Mouse (Mus musculus): ENCODE measurements around the gene Mfap5. TPM values are rescaled to one million over a fixed set of nuclear protein-coding genes. Genes with fewer than 3 reads are reported as not detected.
A peak's percentile ranks its signal among the peaks of the same experiment; 100 is the strongest.

Mfap5 gene
- total and polyA plus RNA-seq, 3 experiments: 20.5 to 113 (median 22.4) TPM

GRCm38 (mm10) chr6:122522595-122522994 is 16.9 kb downstream of the Mfap5 start:
- Histone ChIP-seq H3K27ac (no peak overlapping the region), H3K4me3 (no peak overlapping the region), H3K27me3 (ENCODE audit: control insufficient read depth, insufficient read depth, low read length) (no peaks in the 10 kb centered on the region), H3K9ac (ENCODE audit: low read depth, low read length) (no peak overlapping the region), H3K79me2 (replicated peaks; ENCODE audit: control insufficient read depth, insufficient read depth, low read length) (no peaks in the 10 kb centered on the region), H3K4me1 (ENCODE audit: control insufficient read depth, insufficient read depth, low read length) (no peaks in the 10 kb centered on the region), H3K36me3 (ENCODE audit: control insufficient read depth, insufficient read depth, low read length) (no peaks in the 10 kb centered on the region)
- TF ChIP-seq CTCF (IDR thresholded peaks at IDR 0.05) (no peak), EP300 (IDR thresholded peaks at IDR 0.05; ENCODE audit: insufficient read depth, low read depth, low read length) (no peak), POLR2A (IDR thresholded peaks at IDR 0.05; ENCODE audit: insufficient read depth, low read depth, low read length) (no peak)
- intact Hi-C loops (cut with DNase I): no loop called here
- no peak for DNase-seq
- 67% methylated on average over 9 of the region's 9 CpGs for WGBS

DNA sequence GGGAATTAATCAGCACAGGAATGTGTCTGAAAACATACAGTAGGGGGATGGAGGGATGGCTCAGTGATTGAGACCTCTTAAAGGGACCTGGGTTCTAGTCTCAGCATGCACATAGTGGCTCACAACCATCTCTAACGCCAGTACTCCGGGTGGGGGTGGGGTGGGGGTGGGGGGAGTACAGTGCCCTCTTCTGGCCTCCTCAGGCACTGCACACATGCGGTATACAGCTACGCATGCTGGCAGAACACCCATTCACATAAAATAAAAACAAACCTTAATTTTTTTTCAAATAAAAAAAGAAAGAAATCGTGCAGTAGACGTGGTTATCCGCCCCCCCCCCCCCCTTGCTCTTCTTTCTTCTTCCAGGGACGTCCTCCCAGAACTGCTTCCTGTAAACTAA is 17.6 kb downstream of the Mfap5 start:
- H3K79me2 ChIP-seq (replicated peaks; ENCODE audit: control insufficient read depth, insufficient read depth, low read length): no peaks in the 10 kb centered on the region
- no peaks in the 10 kb centered on the region for H3K4me1 ChIP-seq (ENCODE audit: control insufficient read depth, insufficient read depth, low read length)
- DNase-seq: no peak
- no peak overlapping the region for H3K9ac ChIP-seq (ENCODE audit: low read depth, low read length)
- no peaks in the 10 kb centered on the region for H3K36me3 ChIP-seq (ENCODE audit: control insufficient read depth, insufficient read depth, low read length)
- 81% methylated on average over 8 of the region's 8 CpGs for WGBS
- no peak overlapping the region for H3K4me3 ChIP-seq
- no peak overlapping the region for H3K27ac ChIP-seq
- intact Hi-C loops (cut with DNase I): no loop called here
- peak; percentile 29 for TF ChIP-seq CTCF (IDR thresholded peaks at IDR 0.05)
- no peak for TF ChIP-seq EP300 (IDR thresholded peaks at IDR 0.05; ENCODE audit: insufficient read depth, low read depth, low read length)
- H3K27me3 ChIP-seq (ENCODE audit: control insufficient read depth, insufficient read depth, low read length): no peaks in the 10 kb centered on the region

- no peaks in the 10 kb centered on the region for H3K4me1 ChIP-seq (ENCODE audit: control insufficient read depth, insufficient read depth, low read length)
- 33% methylated on average over 12 of the region's 12 CpGs for WGBS
- no peaks in the 10 kb centered on the region for H3K27me3 ChIP-seq (ENCODE audit: control insufficient read depth, insufficient read depth, low read length)
- no peak for TF ChIP-seq POLR2A (IDR thresholded peaks at IDR 0.05; ENCODE audit: insufficient read depth, low read depth, low read length)
- no peak for TF ChIP-seq EP300 (IDR thresholded peaks at IDR 0.05; ENCODE audit: insufficient read depth, low read depth, low read length)
- TF ChIP-seq CTCF (IDR thresholded peaks at IDR 0.05): no peak
- H3K27ac ChIP-seq: no peak overlapping the region
- H3K9ac ChIP-seq (ENCODE audit: low read depth, low read length): no peak overlapping the region
- H3K36me3 ChIP-seq (ENCODE audit: control insufficient read depth, insufficient read depth, low read length): no peaks in the 10 kb centered on the region
- no peak overlapping the region for H3K4me3 ChIP-seq
- DNase-seq: no peak
- intact Hi-C loops (cut with DNase I): no loop called here
- H3K79me2 ChIP-seq (replicated peaks; ENCODE audit: control insufficient read depth, insufficient read depth, low read length): no peaks in the 10 kb centered on the region
These were observed 22.0 kb downstream of the Mfap5 start for GRCm38 (mm10) chr6:122527596-122527995.

DNA sequence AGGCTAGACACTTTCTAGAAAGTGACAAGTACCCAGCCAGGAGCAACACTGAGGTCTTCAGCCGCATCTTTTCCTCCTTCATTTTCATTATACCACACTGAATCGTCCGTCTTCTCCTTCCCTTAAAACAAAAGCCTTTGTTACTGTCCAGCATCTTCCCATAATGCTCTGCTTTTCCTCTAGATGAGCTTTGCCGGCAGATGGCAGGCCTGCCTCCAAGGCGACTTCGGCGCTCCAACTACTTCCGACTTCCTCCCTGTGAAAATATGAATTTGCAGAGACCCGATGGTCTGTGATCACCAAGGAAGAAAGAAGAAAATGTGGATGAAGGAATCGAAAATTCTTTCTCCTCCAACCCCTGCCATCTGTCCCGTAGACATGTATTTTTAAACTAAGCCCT is 22.5 kb downstream of the Mfap5 start:
- no peaks in the 10 kb centered on the region for H3K79me2 ChIP-seq (replicated peaks; ENCODE audit: control insufficient read depth, insufficient read depth, low read length)
- H3K9ac ChIP-seq (ENCODE audit: low read depth, low read length): no peak overlapping the region
- H3K27me3 ChIP-seq (ENCODE audit: control insufficient read depth, insufficient read depth, low read length): no peaks in the 10 kb centered on the region
- H3K36me3 ChIP-seq (ENCODE audit: control insufficient read depth, insufficient read depth, low read length): no peaks in the 10 kb centered on the region
- no peaks in the 10 kb centered on the region for H3K4me1 ChIP-seq (ENCODE audit: control insufficient read depth, insufficient read depth, low read length)
- no peak overlapping the region for H3K27ac ChIP-seq
- TF ChIP-seq CTCF (IDR thresholded peaks at IDR 0.05) (no peak), POLR2A (IDR thresholded peaks at IDR 0.05; ENCODE audit: insufficient read depth, low read depth, low read length) (no peak), EP300 (IDR thresholded peaks at IDR 0.05; ENCODE audit: insufficient read depth, low read depth, low read length) (no peak)
- H3K4me3 ChIP-seq: no peak overlapping the region
- DNase-seq: no peak
- intact Hi-C loops (cut with DNase I): no loop called here
- WGBS: 64% methylated on average over 11 of the region's 11 CpGs

- no peaks in the 10 kb centered on the region for H3K79me2 ChIP-seq (replicated peaks; ENCODE audit: control insufficient read depth, insufficient read depth, low read length)
- 70% methylated on average over 8 of the region's 8 CpGs for WGBS
- no peak overlapping the region for H3K4me3 ChIP-seq
- no peak for DNase-seq
- no peaks in the 10 kb centered on the region for H3K27me3 ChIP-seq (ENCODE audit: control insufficient read depth, insufficient read depth, low read length)
- no peaks in the 10 kb centered on the region for H3K36me3 ChIP-seq (ENCODE audit: control insufficient read depth, insufficient read depth, low read length)
- intact Hi-C loops (cut with DNase I): no loop called here
- no peaks in the 10 kb centered on the region for H3K4me1 ChIP-seq (ENCODE audit: control insufficient read depth, insufficient read depth, low read length)
- no peak overlapping the region for H3K9ac ChIP-seq (ENCODE audit: low read depth, low read length)
- TF ChIP-seq POLR2A (IDR thresholded peaks at IDR 0.05; ENCODE audit: insufficient read depth, low read depth, low read length): no peak
- no peak for TF ChIP-seq CTCF (IDR thresholded peaks at IDR 0.05)
- TF ChIP-seq EP300 (IDR thresholded peaks at IDR 0.05; ENCODE audit: insufficient read depth, low read depth, low read length): no peak
- no peak overlapping the region for H3K27ac ChIP-seq
These were observed 26.0 kb downstream of the Mfap5 start for GRCm38 (mm10) chr6:122531466-122532174.

- intact Hi-C loops (cut with DNase I): no loop called here
- no peak overlapping the region for H3K9ac ChIP-seq (ENCODE audit: low read depth, low read length)
- H3K4me3 ChIP-seq: no peak overlapping the region
- no peaks in the 10 kb centered on the region for H3K36me3 ChIP-seq (ENCODE audit: control insufficient read depth, insufficient read depth, low read length)
- TF ChIP-seq EP300 (IDR thresholded peaks at IDR 0.05; ENCODE audit: insufficient read depth, low read depth, low read length) (no peak), POLR2A (IDR thresholded peaks at IDR 0.05; ENCODE audit: insufficient read depth, low read depth, low read length) (no peak), CTCF (IDR thresholded peaks at IDR 0.05) (no peak)
- no peak overlapping the region for H3K27ac ChIP-seq
- DNase-seq: no peak
- H3K27me3 ChIP-seq (ENCODE audit: control insufficient read depth, insufficient read depth, low read length): no peaks in the 10 kb centered on the region
- 22% methylated on average over 4 of the region's 4 CpGs for WGBS
- no peaks in the 10 kb centered on the region for H3K79me2 ChIP-seq (replicated peaks; ENCODE audit: control insufficient read depth, insufficient read depth, low read length)
- no peaks in the 10 kb centered on the region for H3K4me1 ChIP-seq (ENCODE audit: control insufficient read depth, insufficient read depth, low read length)
These were observed 27.2 kb downstream of the Mfap5 start for GRCm38 (mm10) chr6:122532883-122533302.

Data from heart, adult 2 months (tissue).